Mouse (Mus musculus): Measurements from ENCODE around the gene Etv5. TPM values are rescaled to one million over a fixed set of nuclear protein-coding genes. Genes with fewer than 3 reads are reported as not detected.
"Not testable (repeated sequence)": the region's sequence is repeated elsewhere in the genome, so short reads cannot be mapped to it uniquely, and the experiment has no call there.

Gene Etv5
- polyA plus RNA-seq, 1 experiment from 2014 or later = 14.5 TPM

GRCm38 (mm10) chr16:22380981-22381380 is 58.5 kb downstream of the Etv5 start:
- no peaks in the 10 kb centered on the region for H3K36me3 ChIP-seq (replicated peaks)
- H3K27me3 ChIP-seq (replicated peaks) = no peaks in the 10 kb centered on the region
- 80% methylated on average over 8 of the region's 8 CpGs for WGBS
- H3K4me2 ChIP-seq = no peak overlapping the region
- H3K27ac ChIP-seq = no peak overlapping the region
- no peak overlapping the region for H3K9ac ChIP-seq
- H3K4me3 ChIP-seq = no peak overlapping the region
- no peaks in the 10 kb centered on the region for H3K9me3 ChIP-seq
- H3K4me1 ChIP-seq = no peaks in the 10 kb centered on the region; the same call in 1 of the 2 replicates
- ATAC-seq (replicated peaks) = no peak

DNA sequence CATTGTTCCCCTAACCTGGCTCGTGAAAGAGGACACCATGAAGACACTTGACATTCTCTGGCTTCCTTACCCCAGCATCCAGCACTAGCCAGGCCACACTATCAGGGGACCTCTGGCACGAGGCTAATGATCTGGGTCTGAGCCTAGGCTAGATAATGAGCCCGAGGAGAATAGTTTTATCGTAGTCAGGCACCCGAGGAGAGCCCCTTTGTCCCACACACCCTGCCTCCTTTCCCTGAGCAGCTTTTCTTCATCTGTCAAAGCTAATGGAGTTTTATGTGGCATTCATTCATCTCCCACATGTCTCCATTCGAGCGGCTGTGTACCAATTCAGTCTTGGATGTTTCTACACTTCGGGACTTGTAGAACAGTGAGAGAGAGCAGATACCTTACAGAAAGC is 59.5 kb downstream of the Etv5 start:
- no peaks in the 10 kb centered on the region for H3K36me3 ChIP-seq (replicated peaks)
- 17% methylated on average over 8 of the region's 8 CpGs for WGBS
- no peak for ATAC-seq (replicated peaks)

DNA sequence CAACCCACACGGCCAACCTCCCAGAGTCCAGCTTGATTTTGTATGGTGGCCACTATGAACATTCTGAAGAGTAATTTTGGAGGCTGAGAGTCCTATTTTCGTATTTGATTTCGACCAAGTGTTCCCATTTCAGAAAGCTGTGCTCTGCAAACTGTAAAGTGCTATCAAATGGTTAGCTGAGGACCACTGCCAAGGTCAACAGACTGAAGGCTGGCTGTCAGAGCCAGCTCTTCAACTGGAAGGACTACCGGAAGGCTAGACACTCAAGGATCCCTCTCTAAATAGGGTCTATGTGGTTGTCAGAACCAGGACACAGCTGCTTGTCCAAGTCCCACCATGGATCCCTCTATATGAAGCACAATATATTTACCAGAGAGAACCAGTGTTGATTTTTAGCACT is 60.2 kb downstream of the Etv5 start:
- H3K36me3 ChIP-seq (replicated peaks) = no peaks in the 10 kb centered on the region
- no peaks in the 10 kb centered on the region; the same call in 1 of the 2 replicates for H3K4me1 ChIP-seq
- no peak for ATAC-seq (replicated peaks)
- 92% methylated on average over 4 of the region's 4 CpGs for WGBS
- H3K9me3 ChIP-seq = no peaks in the 10 kb centered on the region
- H3K27me3 ChIP-seq (replicated peaks) = no peaks in the 10 kb centered on the region
- H3K9ac ChIP-seq = no peak overlapping the region
- H3K4me2 ChIP-seq = no peak overlapping the region
- no peak overlapping the region for H3K27ac ChIP-seq
- H3K4me3 ChIP-seq = no peak overlapping the region

More for the DNA sequence above, 59.5 kb downstream of the Etv5 start:
- Histone ChIP-seq H3K4me2 (no peak overlapping the region), H3K4me3 (no peak overlapping the region), H3K9ac (no peak overlapping the region), H3K27ac (no peak overlapping the region), H3K9me3 (no peaks in the 10 kb centered on the region), H3K27me3 (replicated peaks) (no peaks in the 10 kb centered on the region), H3K4me1 (no peaks in the 10 kb centered on the region; the same call in 1 of the 2 replicates)

GRCm38 (mm10) chr16:22377714-22378113 is 61.8 kb downstream of the Etv5 start:
- Histone ChIP-seq H3K27me3 (replicated peaks) (no peaks in the 10 kb centered on the region), H3K4me2 (no peak overlapping the region), H3K9ac (no peak overlapping the region), H3K4me3 (no peak overlapping the region), H3K4me1 (no peaks in the 10 kb centered on the region; the same call in 1 of the 2 replicates), H3K27ac (no peak overlapping the region), H3K9me3 (no peaks in the 10 kb centered on the region), H3K36me3 (replicated peaks) (no peaks in the 10 kb centered on the region)
- WGBS = 63% methylated on average over 3 of the region's 3 CpGs
- no peak for ATAC-seq (replicated peaks)

- 79% methylated on average over 2 of the region's 2 CpGs for WGBS
- no peaks in the 10 kb centered on the region for H3K36me3 ChIP-seq (replicated peaks)
- no peak overlapping the region for H3K9ac ChIP-seq
- no peak overlapping the region for H3K27ac ChIP-seq
- no peaks in the 10 kb centered on the region; the same call in 1 of the 2 replicates for H3K4me1 ChIP-seq
- no peak overlapping the region for H3K4me2 ChIP-seq
- no peaks in the 10 kb centered on the region for H3K27me3 ChIP-seq (replicated peaks)
- H3K9me3 ChIP-seq = no peaks in the 10 kb centered on the region
- ATAC-seq (replicated peaks) = no peak
- no peak overlapping the region for H3K4me3 ChIP-seq
Observed at GRCm38 (mm10) chr16:22374898-22375297, 64.6 kb downstream of the Etv5 start.

- ATAC-seq (replicated peaks) = no peak
- Histone ChIP-seq H3K27ac (no peak overlapping the region), H3K9ac (no peak overlapping the region), H3K36me3 (replicated peaks) (no peaks in the 10 kb centered on the region), H3K4me1 (no peaks in the 10 kb centered on the region), H3K4me3 (no peak overlapping the region), H3K27me3 (replicated peaks) (no peaks in the 10 kb centered on the region), H3K4me2 (no peak overlapping the region; the same call in 1 of the 2 replicates), H3K9me3 (no peaks in the 10 kb centered on the region)
- 16% methylated on average over 10 of the region's 10 CpGs for WGBS
Observed at GRCm38 (mm10) chr16:22372701-22373124, 66.8 kb downstream of the Etv5 start.

DNA sequence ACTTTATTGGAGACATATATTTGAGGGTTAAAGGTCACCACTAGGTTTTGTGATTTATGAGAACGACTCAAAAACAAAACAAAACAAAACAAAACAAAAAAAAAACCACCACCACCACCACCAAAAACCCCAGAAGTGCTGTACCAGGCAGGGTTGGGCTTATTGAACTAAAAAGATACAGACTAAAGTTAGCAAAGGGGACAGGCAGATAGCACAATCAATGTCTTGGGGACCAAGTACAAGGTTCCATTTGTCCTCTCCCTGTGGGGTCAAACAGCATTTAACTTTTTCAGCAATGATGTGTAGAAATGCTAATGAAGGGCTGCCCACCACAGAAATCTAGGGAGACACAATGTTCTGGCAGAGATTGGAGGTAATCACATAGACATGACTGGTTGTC is 67.3 kb downstream of the Etv5 start:
- no peaks in the 10 kb centered on the region for H3K36me3 ChIP-seq (replicated peaks)
- WGBS = 81% methylated on average over 1 of the region's 1 CpGs
- H3K9ac ChIP-seq = no peak overlapping the region
- H3K9me3 ChIP-seq = no peaks in the 10 kb centered on the region
- H3K4me3 ChIP-seq = no peak overlapping the region
- H3K4me1 ChIP-seq = no peaks in the 10 kb centered on the region
- no peak overlapping the region for H3K4me2 ChIP-seq
- ATAC-seq (replicated peaks) = no peak
- no peaks in the 10 kb centered on the region for H3K27me3 ChIP-seq (replicated peaks)
- H3K27ac ChIP-seq = no peak overlapping the region

GRCm38 (mm10) chr16:22367099-22367498 is 72.4 kb downstream of the Etv5 start:
- ATAC-seq (replicated peaks) = no peak
- H3K27ac ChIP-seq = no peak overlapping the region
- H3K27me3 ChIP-seq (replicated peaks) = no peaks in the 10 kb centered on the region
- H3K4me2 ChIP-seq = no peak overlapping the region
- H3K9me3 ChIP-seq = no peaks in the 10 kb centered on the region
- 92% methylated on average over 7 of the region's 7 CpGs for WGBS
- H3K9ac ChIP-seq = no peak overlapping the region
- no peak overlapping the region for H3K4me3 ChIP-seq
- H3K36me3 ChIP-seq (replicated peaks) = no peaks in the 10 kb centered on the region
- H3K4me1 ChIP-seq = no peaks in the 10 kb centered on the region

DNA sequence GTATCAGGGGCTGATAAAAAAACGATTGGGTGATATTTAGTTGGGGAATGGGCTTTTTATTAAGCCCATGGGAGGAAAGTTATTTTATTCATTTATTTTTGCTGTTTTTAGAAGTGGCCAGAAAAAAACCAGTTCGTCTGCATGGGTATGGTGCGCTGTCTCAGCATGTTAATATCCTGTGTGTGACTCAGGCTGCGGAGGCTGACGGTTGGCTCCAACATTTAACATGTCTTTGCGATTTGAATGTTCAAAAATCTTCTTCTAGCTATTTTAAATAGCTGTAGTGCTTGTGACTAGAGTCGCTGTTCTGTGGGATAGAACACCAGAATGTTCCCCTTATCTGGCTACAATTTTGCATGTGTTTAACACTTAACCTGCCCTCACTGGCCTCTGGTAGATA is 73.5 kb downstream of the Etv5 start:
- ATAC-seq (replicated peaks) = no peak
- no peak overlapping the region for H3K27ac ChIP-seq
- no peaks in the 10 kb centered on the region for H3K36me3 ChIP-seq (replicated peaks)
- no peaks in the 10 kb centered on the region for H3K4me1 ChIP-seq
- H3K9me3 ChIP-seq = no peaks in the 10 kb centered on the region
- no peak overlapping the region for H3K9ac ChIP-seq
- 86% methylated on average over 7 of the region's 7 CpGs for WGBS
- no peaks in the 10 kb centered on the region for H3K27me3 ChIP-seq (replicated peaks)
- no peak overlapping the region for H3K4me3 ChIP-seq
- no peak overlapping the region for H3K4me2 ChIP-seq

- WGBS = 72% methylated on average over 3 of the region's 3 CpGs
- Histone ChIP-seq H3K27me3 (replicated peaks) (no peaks in the 10 kb centered on the region), H3K9me3 (no peaks in the 10 kb centered on the region)
Observed at GRCm38 (mm10) chr16:22365596-22365995, 73.9 kb downstream of the Etv5 start.

DNA sequence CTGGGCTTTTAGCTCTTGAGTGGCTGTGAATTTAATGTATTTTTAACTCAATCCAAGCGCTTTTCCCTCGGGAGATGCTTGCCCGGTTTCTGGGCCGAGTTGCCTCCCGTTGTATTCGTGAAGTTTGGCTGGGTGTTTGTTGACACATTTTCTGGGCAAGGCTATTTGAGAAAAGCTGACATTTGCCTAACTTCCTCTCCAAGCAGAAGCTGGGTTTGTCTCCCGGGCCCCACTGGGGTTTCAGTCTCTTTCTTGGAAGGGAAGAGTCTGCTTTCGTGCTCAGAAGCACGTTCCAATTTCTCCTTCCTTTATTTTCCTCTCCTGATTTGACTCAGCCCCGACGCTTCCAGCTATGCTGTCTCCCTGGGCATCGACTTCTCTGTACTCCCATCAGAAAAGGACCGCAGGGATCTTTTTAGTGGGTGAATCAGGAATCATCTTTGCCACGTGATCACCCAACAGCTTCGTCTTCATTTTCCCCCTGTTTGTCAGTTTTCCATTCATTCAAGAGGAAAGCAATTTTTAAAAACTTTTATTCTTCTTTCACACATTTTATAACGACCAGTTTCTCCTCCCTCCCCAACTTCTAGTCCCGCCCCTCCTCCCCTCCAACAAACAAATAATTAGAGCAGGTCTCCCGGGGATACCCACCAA is 80.7 kb downstream of the Etv5 start:
- no peak for ATAC-seq (replicated peaks)
- 0 out of 2 replicates have a peak overlapping the region, but pooled peaks have one; percentile 6 for H3K4me3 ChIP-seq
- no peaks in the 10 kb centered on the region for H3K36me3 ChIP-seq (replicated peaks)
- H3K4me2 ChIP-seq = peak overlapping the region; percentile 31
- H3K4me1 ChIP-seq = no peaks in the 10 kb centered on the region; the same call in 1 of the 2 replicates
- 30% methylated on average over 18 of the region's 18 CpGs for WGBS
- H3K9ac ChIP-seq = no peak overlapping the region
- H3K27me3 ChIP-seq (replicated peaks) = no peaks in the 10 kb centered on the region
- H3K9me3 ChIP-seq = no peaks in the 10 kb centered on the region
- H3K27ac ChIP-seq = no peak overlapping the region

More at GRCm38 (mm10) chr16:22365596-22365995, 73.9 kb downstream of the Etv5 start:
- Histone ChIP-seq H3K36me3 (replicated peaks) (no peaks in the 10 kb centered on the region), H3K4me1 (no peaks in the 10 kb centered on the region), H3K4me3 (no peak overlapping the region), H3K9ac (no peak overlapping the region), H3K4me2 (no peak overlapping the region), H3K27ac (no peak overlapping the region)
- ATAC-seq (replicated peaks) = no peak

GRCm38 (mm10) chr16:22354177-22354576 is 85.3 kb downstream of the Etv5 start:
- not testable (repeated sequence) for H3K27me3 ChIP-seq (replicated peaks); H3K27ac ChIP-seq; H3K36me3 ChIP-seq (replicated peaks); H3K9ac ChIP-seq; H3K4me1 ChIP-seq; H3K4me2 ChIP-seq; ATAC-seq (replicated peaks); H3K9me3 ChIP-seq; H3K4me3 ChIP-seq
- 93% methylated on average over 5 of the region's 5 CpGs for WGBS

DNA sequence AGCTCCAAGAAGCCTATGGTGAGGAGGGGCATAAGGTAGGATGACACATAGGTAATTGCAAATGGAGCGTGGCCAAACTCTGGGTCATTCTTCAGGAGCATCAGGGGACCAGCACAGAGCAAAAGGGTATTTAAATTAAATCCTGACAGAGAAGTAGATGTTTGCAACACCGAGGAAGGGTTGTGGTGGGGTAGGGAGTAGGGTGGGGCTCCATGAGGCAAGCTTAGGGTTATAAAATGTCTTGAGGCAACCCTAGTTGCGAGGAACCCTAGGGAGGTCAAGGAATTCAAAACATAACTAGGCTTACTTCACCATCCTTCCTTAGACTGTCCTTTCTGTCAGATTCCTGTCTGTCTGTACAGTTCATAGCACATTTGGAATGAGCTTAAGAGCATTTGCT is 85.9 kb downstream of the Etv5 start:
- ATAC-seq (replicated peaks) = no peak
- 89% methylated on average over 3 of the region's 3 CpGs for WGBS
- H3K4me3 ChIP-seq = no peak overlapping the region
- H3K4me1 ChIP-seq = no peaks in the 10 kb centered on the region
- H3K27ac ChIP-seq = no peak overlapping the region
- no peak overlapping the region for H3K9ac ChIP-seq
- no peak overlapping the region for H3K4me2 ChIP-seq
- no peaks in the 10 kb centered on the region for H3K27me3 ChIP-seq (replicated peaks)
- H3K36me3 ChIP-seq (replicated peaks) = no peaks in the 10 kb centered on the region
- H3K9me3 ChIP-seq = no peaks in the 10 kb centered on the region

Measured in midbrain, embryonic 15.5 days (tissue).